Mouse (Mus musculus) myocyte (in vitro differentiated cells): Measurements from ENCODE around the gene Adgrg6. TPM values are rescaled to one million over a fixed set of nuclear protein-coding genes. Genes with fewer than 3 reads are reported as not detected.
A peak's percentile ranks its signal among the peaks of the same experiment; 100 is the strongest.

Source experiments
- H3K27me3 ChIP-seq: one replicate; pipeline ENCODE4 v1.6.1; 2011; ENCODE audit not compliant: control insufficient read depth, insufficient read depth, insufficient read length
- H3K36me3 ChIP-seq: one replicate; pipeline ENCODE4 v1.6.1; 2011; ENCODE audit not compliant: control insufficient read depth, insufficient read depth
- H3K4me2 ChIP-seq: one replicate; pipeline ENCODE4 v1.6.1; 2011; ENCODE audit warnings: low read depth, control low read depth
- H3K4me3 ChIP-seq: one replicate; pipeline ENCODE4 v1.5.1; 2011; ENCODE audit warnings: mild to moderate bottlenecking, control low read depth, moderate library complexity
- H3K79me2 ChIP-seq: one replicate; pipeline ENCODE4 v1.6.1; 2011; ENCODE audit not compliant: control insufficient read depth, insufficient read depth
- H3ac ChIP-seq: one replicate; pipeline ENCODE4 v1.6.1; 2011; ENCODE audit not compliant: control insufficient read depth, insufficient read length
- CEBPB ChIP-seq: IDR thresholded peaks from 2 replicates; pipeline ENCODE4 v1.6.1; 2011; ENCODE audit warnings: mild to moderate bottlenecking, moderate library complexity; ENCODE audit not compliant: poor library complexity, insufficient read depth, severe bottlenecking
- E2F4 ChIP-seq: IDR thresholded peaks from one replicate; pipeline ENCODE4 v1.6.1; 2011; ENCODE audit warnings: mild to moderate bottlenecking, control low read depth, moderate library complexity; ENCODE audit not compliant: insufficient read depth
- MAX ChIP-seq: IDR thresholded peaks from one replicate; pipeline ENCODE4 v1.6.1; 2011; ENCODE audit warnings: low read depth, mild to moderate bottlenecking, control low read depth
- MYOD1 ChIP-seq, 3 experiments: IDR thresholded peaks; one replicate each; pipeline ENCODE4 v1.6.1; 2011; ENCODE audit warnings: control low read depth in 2 of 3, low read depth in 2 of 3, mild to moderate bottlenecking in 2 of 3, moderate library complexity in 1 of 3; ENCODE audit not compliant: insufficient read length in 2 of 3, control insufficient read depth in 1 of 3
- MYOG ChIP-seq, 3 experiments: IDR thresholded peaks; one replicate each; pipeline ENCODE4 v1.6.1; 2011; ENCODE audit warnings: control low read depth in 2 of 3, low read depth in 2 of 3, mild to moderate bottlenecking in 2 of 3; ENCODE audit not compliant: insufficient read length in 2 of 3, control insufficient read depth in 1 of 3, insufficient read depth in 1 of 3
- POLR2A ChIP-seq: IDR thresholded peaks from one replicate; pipeline ENCODE4 v1.6.1; 2011; ENCODE audit warnings: low read depth, mild to moderate bottlenecking, control low read depth, moderate library complexity; ENCODE audit not compliant: insufficient read length
- POLR2AphosphoS2 ChIP-seq: IDR thresholded peaks from one replicate; pipeline ENCODE4 v1.6.1; 2011; ENCODE audit warnings: low read depth, control low read depth; ENCODE audit not compliant: insufficient read length
- REST ChIP-seq: IDR thresholded peaks from one replicate; pipeline ENCODE4 v1.6.1; 2011; ENCODE audit warnings: mild to moderate bottlenecking, control low read depth, moderate library complexity; ENCODE audit not compliant: insufficient read depth, insufficient read length
- SRF ChIP-seq: IDR thresholded peaks from one replicate; pipeline ENCODE4 v1.6.1; 2011; ENCODE audit warnings: low read depth; ENCODE audit not compliant: control insufficient read depth, insufficient read length
- TCF12 ChIP-seq: IDR thresholded peaks from one replicate; pipeline ENCODE4 v1.6.1; 2011; ENCODE audit warnings: mild to moderate bottlenecking, control low read depth; ENCODE audit not compliant: poor library complexity, insufficient read depth, severe bottlenecking
- TCF3 ChIP-seq: IDR thresholded peaks from one replicate; pipeline ENCODE4 v1.6.1; 2011; ENCODE audit warnings: low read depth, control low read depth; ENCODE audit not compliant: insufficient read length
- USF1 ChIP-seq: IDR thresholded peaks from one replicate; pipeline ENCODE4 v1.6.1; 2011; ENCODE audit warnings: low read depth, mild to moderate bottlenecking, control low read depth, moderate library complexity
- polyA plus RNA-seq: library from polyadenylated mRNA; unstranded; fragments of >200 nt; fragmentation: generic; extraction: Trizol; gene quantifications from one replicate; pipeline ENCODE4 v1.2.1, GENCODE M21; 2012; ENCODE audit warnings: missing spikeins

The Adgrg6 gene
- polyA plus RNA-seq, 1 experiment, result 9.3 TPM

DNA sequence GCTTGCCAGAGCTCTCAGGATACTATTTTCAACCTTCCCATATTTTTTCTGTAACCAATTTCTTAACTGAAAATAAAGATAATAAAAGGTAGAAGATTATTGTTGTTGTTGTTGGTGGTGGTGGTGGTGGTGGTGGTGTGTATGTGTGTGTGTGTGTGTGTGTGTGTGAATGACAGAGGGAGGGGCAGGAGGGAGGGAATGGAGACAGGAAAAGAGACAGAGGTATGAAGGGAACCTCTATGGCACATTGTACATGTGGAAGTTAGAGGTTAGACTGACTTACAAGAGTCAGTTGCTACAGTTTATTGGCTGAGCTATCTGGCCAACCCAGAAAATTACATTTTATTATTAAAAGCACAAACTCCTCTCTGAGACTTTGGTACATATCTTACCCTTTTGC lies 49.8 kb downstream of the Adgrg6 start:
- H3K4me2 ChIP-seq, result no peak overlapping the region
- no peaks in the 10 kb centered on the region for H3K79me2 ChIP-seq
- no peak for TF ChIP-seq SRF
- no peak for TF ChIP-seq POLR2A
- no peak for TF ChIP-seq POLR2AphosphoS2
- TF ChIP-seq TCF3, result no peak
- TF ChIP-seq USF1, result no peak
- TF ChIP-seq REST, result no peak
- no peak for TF ChIP-seq MAX
- no peak for TF ChIP-seq MYOG (IDR thresholded peaks at IDR 0.05; ENCODE audit: control insufficient read depth in 1 of 3, insufficient read depth in 1 of 3, insufficient read length in 2 of 3, low read depth in 2 of 3)
- no peak for TF ChIP-seq TCF12
- no peak for TF ChIP-seq E2F4
- no peak for TF ChIP-seq CEBPB
- TF ChIP-seq MYOD1 (IDR thresholded peaks at IDR 0.05; ENCODE audit: control insufficient read depth in 1 of 3, insufficient read length in 2 of 3, low read depth in 2 of 3), result no peak

DNA sequence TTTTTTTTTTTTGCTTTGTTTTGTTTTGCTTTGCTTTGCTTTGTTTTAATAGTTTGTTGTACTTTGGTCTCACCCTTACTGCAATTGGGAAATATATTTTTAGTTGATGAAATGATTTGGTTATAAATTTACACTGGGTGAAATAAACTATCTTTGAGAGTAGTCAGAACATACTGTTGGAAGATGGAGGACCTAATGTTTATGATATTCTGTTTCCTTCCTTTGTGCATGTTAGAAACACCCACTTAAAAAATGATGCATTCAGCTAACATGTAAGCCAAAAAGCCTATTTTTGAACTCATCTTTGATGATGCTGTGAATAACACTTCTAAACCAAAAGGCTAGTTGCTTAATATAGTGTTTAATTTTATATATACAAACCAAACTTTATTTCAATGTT lies 50.3 kb downstream of the Adgrg6 start:
- H3K27me3 ChIP-seq, result no peaks in the 10 kb centered on the region
- no peak for TF ChIP-seq SRF
- TF ChIP-seq TCF12, result no peak
- TF ChIP-seq USF1, result no peak
- TF ChIP-seq CEBPB, result no peak
- H3K4me2 ChIP-seq, result no peak overlapping the region
- H3ac ChIP-seq, result no peak overlapping the region
- H3K36me3 ChIP-seq, result no peaks in the 10 kb centered on the region
- no peak overlapping the region for H3K4me3 ChIP-seq
- no peaks in the 10 kb centered on the region for H3K79me2 ChIP-seq

More for the DNA sequence above, 49.8 kb downstream of the Adgrg6 start:
- Histone ChIP-seq H3K36me3 (no peaks in the 10 kb centered on the region), H3K4me3 (no peak overlapping the region), H3ac (no peak overlapping the region), H3K27me3 (no peaks in the 10 kb centered on the region)

DNA sequence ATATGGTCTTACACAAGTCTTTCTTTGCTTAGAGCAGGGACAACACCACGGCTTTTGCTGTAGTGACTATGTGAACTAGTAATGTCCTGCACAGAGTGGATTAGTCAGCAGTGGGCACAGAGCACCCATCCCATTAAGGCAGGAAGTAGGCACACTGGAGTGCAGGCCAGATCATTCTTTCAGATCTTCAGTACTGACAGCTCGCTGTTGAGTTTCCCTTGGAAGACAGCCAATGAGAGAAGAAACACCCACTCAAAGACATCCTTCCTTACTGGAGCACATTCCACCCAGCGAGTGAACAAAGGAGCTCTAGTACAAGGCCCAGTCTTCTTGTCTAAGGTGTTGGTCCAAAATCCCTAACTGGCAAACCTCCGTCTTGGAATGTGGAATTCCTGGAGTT lies 53.6 kb downstream of the Adgrg6 start:
- Histone ChIP-seq H3K4me2 (peak overlapping the region; percentile 7), H3K27me3 (no peaks in the 10 kb centered on the region), H3K36me3 (no peaks in the 10 kb centered on the region), H3K4me3 (no peak overlapping the region), H3ac (no peak overlapping the region), H3K79me2 (no peaks in the 10 kb centered on the region)
- TF ChIP-seq TCF12 (no peak), MAX (no peak), MYOD1 (IDR thresholded peaks at IDR 0.05; ENCODE audit: control insufficient read depth in 1 of 3, insufficient read length in 2 of 3, low read depth in 2 of 3) (no peak), SRF (no peak), POLR2AphosphoS2 (no peak), MYOG (IDR thresholded peaks at IDR 0.05; ENCODE audit: control insufficient read depth in 1 of 3, insufficient read depth in 1 of 3, insufficient read length in 2 of 3, low read depth in 2 of 3) (no peak), E2F4 (no peak), USF1 (no peak), REST (no peak)

DNA sequence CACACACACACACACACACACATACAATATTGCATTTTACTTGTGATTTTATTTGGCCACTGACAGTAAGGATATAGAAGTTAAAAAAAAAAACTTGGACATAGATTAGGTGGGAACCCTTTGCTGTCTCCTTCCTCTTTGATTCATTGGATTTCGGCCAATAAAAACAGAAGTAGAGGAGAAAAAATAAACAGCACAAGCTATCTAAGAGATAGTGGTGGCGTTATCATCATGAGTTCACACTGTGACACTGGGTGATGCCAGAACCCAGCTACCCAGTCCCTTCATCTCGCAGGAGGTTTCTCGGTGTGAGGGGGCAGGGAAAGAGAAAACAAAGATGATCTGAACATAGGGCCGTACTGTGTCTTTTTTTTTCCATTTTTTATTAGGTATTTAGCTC lies 62.2 kb downstream of the Adgrg6 start:
- Histone ChIP-seq H3ac (no peak overlapping the region), H3K79me2 (no peaks in the 10 kb centered on the region), H3K27me3 (no peaks in the 10 kb centered on the region), H3K36me3 (no peaks in the 10 kb centered on the region), H3K4me2 (no peak overlapping the region), H3K4me3 (no peak overlapping the region)
- TF ChIP-seq MYOG (IDR thresholded peaks at IDR 0.05; ENCODE audit: control insufficient read depth in 1 of 3, insufficient read depth in 1 of 3, insufficient read length in 2 of 3, low read depth in 2 of 3) (no peak), SRF (no peak), TCF12 (no peak), POLR2A (no peak), REST (no peak), MYOD1 (IDR thresholded peaks at IDR 0.05; ENCODE audit: control insufficient read depth in 1 of 3, insufficient read length in 2 of 3, low read depth in 2 of 3) (no peak), TCF3 (no peak), MAX (no peak), USF1 (no peak), POLR2AphosphoS2 (no peak), E2F4 (no peak), CEBPB (no peak)

DNA sequence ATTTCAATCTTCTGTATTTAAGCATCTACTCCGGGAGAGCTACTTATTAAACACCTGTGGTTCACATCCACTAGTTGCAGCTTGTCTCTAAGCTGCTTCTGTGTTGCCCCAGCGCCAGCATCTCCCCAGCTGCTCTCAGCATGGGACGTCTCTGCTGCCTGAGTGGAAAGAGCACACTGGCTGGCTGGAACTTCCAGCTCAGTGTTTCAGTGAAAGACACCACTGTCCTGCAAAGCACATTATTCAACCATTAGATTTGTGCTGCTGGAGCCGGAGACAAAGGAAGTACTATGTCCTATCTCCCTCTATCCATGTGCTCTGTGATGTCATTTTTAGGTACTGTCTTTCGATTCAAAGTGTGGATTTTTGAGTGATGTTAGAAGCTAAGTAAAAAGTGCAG lies 63.0 kb downstream of the Adgrg6 start:
- Histone ChIP-seq H3K27me3 (no peaks in the 10 kb centered on the region), H3K36me3 (no peaks in the 10 kb centered on the region), H3K4me3 (no peak overlapping the region), H3ac (no peak overlapping the region), H3K4me2 (no peak overlapping the region), H3K79me2 (no peaks in the 10 kb centered on the region)
- no peak for TF ChIP-seq MYOG (IDR thresholded peaks at IDR 0.05; ENCODE audit: control insufficient read depth in 1 of 3, insufficient read depth in 1 of 3, insufficient read length in 2 of 3, low read depth in 2 of 3)
- no peak for TF ChIP-seq E2F4
- no peak for TF ChIP-seq CEBPB
- no peak for TF ChIP-seq POLR2A
